Mouse (Mus musculus): ENCODE data around the gene Olfr912.

Gene Olfr912

GRCm38 (mm10) chr9:38579878-38580277, at the start of gene Olfr912:
Gene Olfr912, plus strand, starts transcription at chr9:38580178.
- no peak for DNase-seq (ENCODE audit: low read depth in 2 of 2, low spot score in 2 of 2)

GRCm38 (mm10) chr9:38537549-38537948, 42.4 kb upstream of the Olfr912 start, which contains the start of gene Olfr910:
Gene Olfr910, plus strand, starts transcription at chr9:38537849.
- DNase-seq (ENCODE audit: low read depth in 2 of 2, low spot score in 2 of 2): no peak

- DNase-seq (ENCODE audit: low read depth in 2 of 2, low spot score in 2 of 2): no peak
These were observed 11.1 kb downstream of the Olfr912 start for GRCm38 (mm10) chr9:38591056-38591455.

GRCm38 (mm10) chr9:38592459-38592858, 12.5 kb downstream of the Olfr912 start, which contains the start of gene Olfr913:
Gene Olfr913, plus strand, starts transcription at chr9:38592759.
- DNase-seq (ENCODE audit: low read depth in 2 of 2, low spot score in 2 of 2): no peak

GRCm38 (mm10) chr9:38604802-38605201, 24.8 kb downstream of the Olfr912 start, which contains the start of gene Olfr914:
Gene Olfr914, plus strand, starts transcription at chr9:38605102.
- DNase-seq (ENCODE audit: low read depth in 2 of 2, low spot score in 2 of 2): no peak

GRCm38 (mm10) chr9:38632406-38632805, 52.4 kb downstream of the Olfr912 start:
- no peak for DNase-seq (ENCODE audit: low read depth in 2 of 2, low spot score in 2 of 2)

All from CD8-positive naive resting alpha-beta T cell, adult 2 months (primary cell).